Mouse (Mus musculus) right cerebral cortex, postnatal 4 days (tissue): ENCODE results near the gene Rnf13.
"Not testable (repeated sequence)": the region's sequence is repeated elsewhere in the genome, so short reads cannot be mapped to it uniquely, and the experiment has no call there.

Experiments
- DNase-seq: peaks from one replicate; pipeline ENCODE4 v3.0.0-alpha.2; 2022

The Rnf13 gene

DNA sequence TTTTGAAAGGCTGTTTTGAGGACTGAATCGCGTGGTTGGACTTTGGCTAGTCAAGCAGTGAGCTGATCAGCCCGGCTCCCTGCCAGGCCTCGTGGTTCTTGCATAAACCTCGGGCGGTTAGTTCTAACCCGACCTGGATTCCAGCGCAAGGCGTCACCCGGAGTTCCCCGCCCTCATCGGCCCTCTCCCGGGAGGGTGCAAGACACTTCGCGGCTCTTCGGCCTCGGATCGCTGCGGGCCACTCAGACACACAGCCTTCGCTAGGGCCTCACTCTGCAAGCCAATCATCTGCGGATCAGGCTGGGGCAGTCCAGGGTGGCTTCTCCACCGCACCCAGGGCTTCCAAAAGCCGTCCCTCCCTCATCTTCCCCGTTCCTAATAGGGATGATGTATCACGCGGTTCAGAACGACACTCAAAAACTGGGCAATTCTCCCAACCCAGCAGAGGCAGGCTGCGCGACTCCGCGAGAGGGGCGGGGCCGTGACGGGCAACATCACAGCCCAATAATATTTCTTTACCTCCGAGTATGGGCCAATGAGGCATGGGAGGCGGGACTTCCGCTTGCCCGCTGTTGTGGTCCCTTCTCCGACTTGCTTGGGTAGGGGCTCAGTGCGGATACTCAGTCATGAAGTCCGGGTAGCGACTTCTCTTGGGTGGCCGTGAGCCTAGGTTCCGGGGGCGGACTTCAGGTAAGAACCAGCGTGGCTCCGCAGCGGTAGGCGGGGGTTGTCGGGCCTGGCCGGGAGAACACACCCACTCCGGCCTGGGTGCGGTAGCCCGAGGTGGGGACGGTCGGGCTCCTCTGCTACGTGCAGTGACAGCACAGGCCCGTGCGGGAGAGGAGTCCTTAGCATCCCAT lies at the start of gene Rnf13:
Gene Rnf13 (plus strand): TSS at position 552 of the 860 bp plus-strand sequence.
- peak; percentile 95 for DNase-seq

DNA sequence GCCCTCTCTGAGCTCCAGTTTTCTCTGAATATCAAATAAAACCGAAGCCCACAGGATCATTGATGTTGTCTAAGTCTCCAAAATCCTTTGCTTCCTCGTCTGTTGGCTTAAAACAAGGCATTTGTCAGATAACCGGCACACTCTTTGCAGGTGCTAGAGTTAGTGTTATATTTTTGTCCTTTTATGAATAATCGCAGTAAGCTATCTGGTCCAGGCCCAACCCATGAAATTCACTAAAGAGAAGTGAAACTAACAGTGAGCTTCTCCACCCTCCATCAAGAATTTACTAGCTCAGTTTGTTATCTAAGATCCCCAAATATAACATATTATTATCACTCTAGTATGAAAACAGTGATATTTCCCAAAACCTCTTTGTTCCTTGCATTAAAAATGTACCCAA lies 44.1 kb upstream of the Rnf13 start:
- DNase-seq: no peak

DNA sequence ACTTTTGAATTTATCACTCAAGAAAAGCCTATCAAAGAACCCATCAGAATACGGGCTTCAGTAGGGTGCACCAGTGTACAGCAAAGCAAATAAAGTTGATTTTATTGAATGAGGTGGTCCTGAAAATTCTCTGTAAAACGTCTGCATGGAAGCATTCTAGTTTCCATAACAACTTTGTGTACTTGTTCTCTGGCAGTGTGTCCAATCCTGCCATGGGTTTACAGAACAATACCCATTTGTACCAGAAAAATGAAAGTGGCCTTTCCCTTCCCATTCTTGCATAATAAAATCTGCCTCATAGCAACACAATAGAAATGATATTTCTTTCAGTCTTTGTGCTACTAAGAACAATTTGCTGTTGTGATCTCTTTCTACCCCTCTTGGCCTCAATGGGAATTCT lies 43.1 kb upstream of the Rnf13 start, which contains the start of gene Ankub1:
Gene Ankub1 (minus strand): TSS at position 81 of the 400 bp plus-strand sequence.
- DNase-seq: no peak

DNA sequence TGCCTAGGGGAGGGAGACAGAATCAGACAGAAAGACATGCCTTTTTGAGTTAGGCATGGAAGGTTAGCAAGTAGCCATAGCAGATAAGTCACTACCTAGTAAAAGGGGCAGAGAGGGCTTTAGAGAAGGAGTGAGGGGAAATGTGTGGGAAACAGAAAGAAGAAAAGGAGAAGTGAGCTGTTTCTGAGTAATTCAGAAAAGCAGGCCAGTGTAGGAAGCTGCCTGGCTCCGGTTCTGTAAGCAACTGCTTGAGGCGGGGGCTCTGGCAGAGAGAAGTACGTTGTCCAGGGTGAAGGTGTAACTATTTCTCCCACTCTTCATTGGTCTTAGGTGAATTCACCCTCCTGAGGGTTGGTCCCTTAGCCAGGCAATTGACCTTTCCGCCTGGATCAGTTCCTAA lies 39.6 kb upstream of the Rnf13 start:
- DNase-seq: no peak

DNA sequence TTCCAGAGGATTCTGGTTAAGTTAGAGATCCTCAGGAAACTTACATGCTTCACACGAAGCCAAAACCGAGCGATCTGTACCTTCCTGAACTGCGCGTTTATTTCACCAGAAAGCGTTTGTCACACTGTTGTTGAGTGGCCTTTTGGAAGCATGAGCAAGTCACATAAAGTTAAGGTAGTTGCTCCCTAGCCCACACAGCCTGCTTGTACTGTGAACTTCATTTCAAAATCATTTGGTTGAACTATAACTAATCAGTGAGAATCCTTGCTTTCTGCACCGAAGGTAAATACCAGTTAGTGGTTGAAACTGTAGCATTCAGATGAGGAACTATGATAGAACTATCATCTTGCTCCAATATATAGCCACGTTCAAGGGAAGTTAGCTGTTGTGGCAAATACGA lies 39.1 kb upstream of the Rnf13 start:
- DNase-seq: no peak

DNA sequence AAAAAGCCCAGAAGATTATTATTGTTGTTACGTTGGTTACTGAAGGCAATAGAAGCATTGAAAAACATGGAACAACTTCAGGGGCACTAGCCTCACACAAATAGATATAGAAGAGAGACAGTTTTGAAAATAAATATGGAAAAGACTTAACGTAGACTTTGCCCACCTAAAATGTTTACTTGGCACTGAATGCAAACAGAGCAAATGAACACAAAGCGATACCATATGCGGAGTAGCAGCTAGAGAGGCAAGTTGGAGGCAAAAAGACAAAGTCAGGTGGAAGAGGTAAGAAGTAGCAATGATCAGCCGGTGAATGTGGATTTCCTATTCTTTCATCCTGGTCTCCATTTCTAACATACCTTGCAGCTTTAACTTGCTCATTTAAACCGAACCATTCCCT lies 21.7 kb upstream of the Rnf13 start:
- DNase-seq: no peak

DNA sequence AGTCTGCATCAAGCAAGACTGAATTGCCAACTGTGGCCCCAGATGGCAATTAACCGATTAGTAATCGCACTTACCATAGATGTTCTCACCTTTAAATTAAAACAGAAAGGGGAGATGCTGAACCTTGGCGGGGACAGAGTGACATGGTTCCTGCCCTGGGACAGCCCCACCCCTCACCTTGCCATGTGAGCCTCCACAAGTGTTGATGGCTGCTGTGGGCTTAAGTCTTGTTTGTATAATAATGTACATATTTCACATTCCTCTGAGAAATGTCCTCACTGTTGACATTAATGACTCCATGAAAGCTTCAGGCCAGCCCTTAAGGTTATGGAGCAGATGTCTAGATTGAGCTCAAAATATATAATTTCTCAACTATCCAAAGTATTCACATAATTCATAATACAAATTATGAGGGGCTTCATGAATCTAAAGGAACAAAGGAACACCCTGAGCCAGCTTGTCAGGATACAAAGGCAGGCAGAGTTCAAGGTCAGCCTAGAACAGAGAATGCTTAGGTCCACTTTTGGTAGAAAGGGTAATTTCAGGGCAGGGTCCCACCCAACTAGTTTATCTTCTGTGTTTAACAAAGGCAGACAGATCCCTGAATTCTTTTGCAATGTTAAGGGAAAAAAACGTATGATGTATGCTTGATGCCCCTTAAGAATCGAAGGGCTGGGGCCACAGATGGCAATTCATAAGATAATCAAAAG lies 3.5 kb upstream of the Rnf13 start:
- no peak for DNase-seq

DNA sequence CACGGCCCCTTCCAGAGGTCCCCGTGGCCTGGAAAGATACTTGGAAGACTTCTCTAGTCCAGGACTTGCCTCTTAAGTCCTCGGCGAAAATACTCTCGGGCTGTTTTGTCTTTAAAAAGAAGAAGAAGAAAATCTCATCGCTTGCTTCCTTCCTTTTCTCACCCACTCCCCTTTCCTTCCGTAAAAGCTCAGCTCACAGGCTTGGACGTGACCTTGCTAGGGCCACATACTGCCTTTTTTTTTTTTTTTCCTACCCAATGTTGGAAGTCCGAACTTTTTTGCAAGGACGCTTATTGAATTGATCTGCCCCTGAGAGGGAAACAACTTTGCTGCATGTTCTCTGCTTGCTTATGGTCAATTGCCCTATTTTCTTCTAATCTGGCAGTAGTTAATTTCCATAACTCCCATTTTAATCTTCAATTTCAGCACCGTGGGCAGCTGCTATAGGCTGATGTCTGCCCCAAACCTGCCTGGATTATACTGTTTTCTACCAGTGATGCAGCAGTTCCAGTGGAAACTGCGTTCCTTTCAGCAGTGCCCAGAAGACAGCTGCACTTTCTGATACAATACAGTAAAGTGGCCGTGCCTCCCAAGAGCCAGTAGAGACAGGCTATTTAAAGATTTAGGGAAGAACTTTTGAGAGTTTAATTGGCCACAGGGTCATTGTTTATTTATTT lies 695 bp downstream of the Rnf13 start:
- no peak for DNase-seq

DNA sequence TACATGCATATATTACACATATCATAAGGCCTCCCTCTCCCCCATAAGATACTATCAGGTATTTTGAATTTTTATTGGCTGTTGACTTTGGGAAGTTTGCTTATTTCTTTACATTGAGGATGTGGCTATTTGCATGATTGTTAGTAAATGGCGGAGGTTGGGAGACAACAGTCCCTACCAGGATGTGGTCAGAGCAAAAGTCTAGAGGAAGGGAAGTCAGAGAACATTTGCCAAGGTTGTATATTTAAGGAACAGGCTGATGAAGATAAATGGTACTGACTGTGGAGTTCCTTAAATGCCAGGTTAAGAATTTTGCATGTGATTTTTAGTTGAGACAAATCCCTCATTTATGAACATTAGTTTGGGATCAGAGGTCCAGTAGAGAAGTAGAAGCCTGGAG lies 4.0 kb downstream of the Rnf13 start:
- no peak for DNase-seq

DNA sequence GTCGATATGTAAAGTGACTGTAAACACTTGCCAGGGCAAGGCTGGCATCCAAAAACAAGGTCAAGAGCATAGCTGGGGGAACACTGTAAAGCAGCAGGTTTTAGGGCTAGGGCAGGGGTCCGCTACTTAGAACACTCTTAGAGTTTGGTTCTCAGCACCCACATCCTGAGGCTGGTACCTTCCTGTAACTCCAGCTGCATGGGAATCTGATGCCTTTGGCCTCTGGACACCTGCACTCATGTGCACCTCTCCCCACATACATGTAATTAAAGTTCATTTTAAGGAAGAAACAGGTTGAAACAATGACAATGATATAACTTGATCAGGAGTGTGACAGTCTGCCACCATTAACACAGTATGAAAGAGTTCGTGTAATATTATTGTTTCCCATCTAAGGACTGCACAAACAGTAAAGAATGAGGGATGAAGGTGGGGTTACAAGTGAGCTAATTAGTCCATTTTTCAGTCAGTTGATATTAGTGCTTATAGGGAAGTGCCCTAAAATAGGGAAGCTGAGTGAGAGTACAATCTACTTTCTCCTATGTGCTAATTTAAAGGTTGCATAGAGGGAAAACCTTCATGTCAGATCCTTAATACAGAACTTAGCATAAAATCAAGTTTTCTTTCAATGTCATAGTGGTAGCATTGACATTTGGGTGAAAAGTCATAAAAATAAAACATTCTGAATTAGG lies 12.9 kb downstream of the Rnf13 start:
- DNase-seq: no peak

DNA sequence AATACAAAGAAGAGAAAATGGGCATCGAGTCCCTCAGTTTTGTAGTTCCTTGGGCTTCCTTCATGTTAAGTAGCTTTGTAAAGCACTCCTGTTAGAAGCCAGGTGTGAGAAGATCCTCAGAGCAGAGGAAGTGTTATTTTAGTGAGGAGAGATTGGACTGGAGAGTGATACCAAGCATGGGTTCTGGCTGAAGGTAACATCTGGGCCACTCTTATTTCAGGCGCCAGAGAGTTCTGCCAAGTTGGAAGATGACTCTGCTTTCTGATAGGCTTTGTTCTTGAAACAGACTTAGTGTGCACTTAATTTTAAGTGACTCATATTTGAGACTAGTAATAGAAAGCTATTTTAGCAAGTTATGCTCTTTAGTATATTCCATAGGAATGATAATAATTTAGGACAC lies 41.1 kb downstream of the Rnf13 start:
- no peak for DNase-seq

DNA sequence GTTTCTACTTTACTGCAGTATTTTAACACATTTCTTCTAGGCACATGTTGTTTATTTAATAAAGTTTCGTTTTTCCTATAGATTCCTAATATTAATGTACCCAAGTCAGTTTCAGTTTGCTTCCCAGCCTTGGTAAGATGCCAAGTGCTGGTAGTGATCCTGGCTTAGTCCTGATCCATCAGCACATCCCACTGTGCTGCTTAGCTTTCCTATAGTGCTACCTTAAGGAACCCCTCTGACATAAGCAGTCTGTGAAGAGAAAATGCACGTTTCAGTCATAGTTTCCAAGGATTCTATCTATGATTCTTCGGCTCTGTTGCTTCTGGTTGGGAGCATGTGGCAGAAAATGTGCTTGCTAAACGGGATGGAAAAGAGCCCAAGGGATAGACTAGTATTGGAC lies 52.6 kb downstream of the Rnf13 start:
- no peak for DNase-seq

DNA sequence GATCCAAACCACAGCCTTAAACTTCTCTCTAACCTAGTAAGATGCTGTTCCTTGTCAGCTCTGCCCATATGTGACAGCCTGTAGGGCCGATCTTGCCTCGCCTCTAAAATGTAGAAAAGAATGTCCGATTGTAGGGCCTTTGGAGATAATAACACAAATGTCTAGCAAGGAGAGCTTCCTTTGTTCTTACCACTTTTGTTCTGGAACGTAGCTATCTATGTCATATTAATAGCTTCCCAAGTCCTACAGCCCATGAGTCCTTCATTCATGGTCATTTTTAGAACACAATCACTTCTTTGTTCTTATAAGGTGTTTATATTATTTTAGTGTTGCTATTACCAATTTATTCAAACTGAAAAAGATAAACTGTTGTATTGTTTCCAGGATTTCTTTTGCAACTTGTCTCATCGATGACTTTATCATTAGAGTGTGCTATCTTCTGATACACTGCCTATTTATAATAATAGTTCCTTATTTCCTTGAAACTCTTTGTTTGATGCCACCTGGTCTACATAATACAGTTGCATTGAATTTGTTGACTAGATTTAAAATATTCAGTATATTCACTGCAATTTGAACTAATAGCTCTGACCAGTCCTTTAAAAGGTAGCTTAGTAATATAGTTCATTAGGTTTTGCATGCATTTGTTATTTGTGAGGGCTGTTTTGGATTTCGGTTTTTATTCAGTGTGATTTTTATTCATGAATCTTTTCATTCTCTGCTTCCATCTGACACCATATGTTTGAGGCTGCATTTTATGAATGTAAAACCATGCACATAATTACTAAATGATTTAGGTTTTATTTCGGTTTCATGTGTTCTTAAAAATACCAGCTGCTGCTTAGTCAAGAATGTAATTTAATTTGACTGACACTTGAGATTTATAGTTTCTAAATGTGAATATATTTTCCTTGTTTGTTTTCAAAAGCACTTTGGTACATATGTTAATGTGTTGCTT lies 53.4 kb downstream of the Rnf13 start:
- DNase-seq: no peak

DNA sequence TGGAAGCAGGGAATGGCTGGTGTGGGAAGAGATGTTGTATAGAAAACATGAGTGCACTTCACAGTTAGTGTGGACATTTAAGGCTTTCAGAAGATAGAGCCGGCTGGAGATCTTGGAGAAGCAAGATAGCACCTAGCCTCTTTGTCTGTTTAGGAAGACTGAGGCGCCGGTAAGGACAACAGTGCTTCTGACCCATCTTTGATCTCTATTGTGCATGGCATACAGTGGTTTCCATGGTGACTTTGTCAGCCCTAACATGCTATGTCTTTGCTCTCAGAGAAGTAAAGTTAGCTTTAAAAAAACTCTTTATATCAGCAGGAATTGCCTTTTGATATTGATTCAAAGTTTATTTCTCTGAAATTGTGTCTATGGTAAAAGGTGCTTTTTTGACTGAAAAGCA lies 55.2 kb downstream of the Rnf13 start:
- DNase-seq: no peak

DNA sequence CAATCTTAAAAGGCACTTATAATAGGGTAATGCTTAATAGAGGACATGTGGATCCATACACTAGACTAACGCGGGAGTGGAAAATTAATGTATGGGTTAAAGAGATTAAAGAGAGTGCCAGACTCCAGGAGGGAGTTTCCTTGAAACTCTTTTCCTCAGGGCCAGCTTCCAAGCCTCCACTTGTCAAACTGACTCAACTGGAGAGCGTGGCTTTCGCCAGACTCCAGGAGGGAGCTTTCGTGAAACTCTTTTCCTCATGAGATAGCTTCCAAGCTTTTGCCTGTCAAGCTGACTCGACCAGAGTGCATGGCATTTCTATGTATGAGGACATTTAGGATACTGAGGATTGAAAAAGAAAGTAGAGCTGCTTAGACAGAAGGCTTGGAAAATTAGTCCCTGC lies 59.2 kb downstream of the Rnf13 start:
- DNase-seq: not testable (repeated sequence)

DNA sequence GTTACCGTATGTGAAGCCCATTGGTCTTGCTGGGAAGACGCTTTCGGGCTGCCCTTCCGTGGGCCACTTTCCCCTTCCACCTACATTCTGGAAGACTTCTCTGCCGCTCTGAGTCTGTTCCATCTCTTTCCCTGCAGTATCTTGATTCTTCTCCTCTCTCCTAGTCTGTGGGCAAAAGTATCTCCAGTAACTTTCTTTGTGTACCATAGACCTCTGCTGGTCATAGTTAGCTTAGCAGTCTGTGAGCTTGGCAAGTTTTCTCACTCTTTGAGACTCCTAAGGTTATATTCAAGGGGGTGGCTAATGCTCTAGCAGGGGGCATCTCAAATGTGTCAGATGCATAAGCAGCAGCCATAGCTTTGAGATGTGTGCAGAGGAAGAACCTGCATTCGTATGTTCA lies 79.6 kb downstream of the Rnf13 start:
- no peak for DNase-seq

DNA sequence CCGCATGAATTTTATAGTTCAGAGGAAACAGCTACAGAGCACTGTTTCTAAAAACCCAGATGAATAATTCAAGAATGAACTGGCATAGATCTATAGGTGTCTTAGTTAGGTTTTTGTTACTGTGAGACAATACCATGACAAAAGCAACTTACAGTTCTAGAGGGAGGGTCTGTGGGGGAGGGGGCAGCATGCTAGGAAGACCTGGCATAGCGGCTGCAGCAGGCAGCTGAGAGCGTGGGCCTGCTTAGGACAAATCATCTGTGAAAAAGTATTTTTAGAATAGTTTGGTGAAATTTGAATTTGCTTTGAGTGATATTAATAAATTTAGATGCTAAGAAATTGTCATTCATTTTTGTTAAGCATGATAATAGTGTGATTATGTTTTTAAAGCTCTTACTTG lies 90.0 kb downstream of the Rnf13 start:
- no peak for DNase-seq

DNA sequence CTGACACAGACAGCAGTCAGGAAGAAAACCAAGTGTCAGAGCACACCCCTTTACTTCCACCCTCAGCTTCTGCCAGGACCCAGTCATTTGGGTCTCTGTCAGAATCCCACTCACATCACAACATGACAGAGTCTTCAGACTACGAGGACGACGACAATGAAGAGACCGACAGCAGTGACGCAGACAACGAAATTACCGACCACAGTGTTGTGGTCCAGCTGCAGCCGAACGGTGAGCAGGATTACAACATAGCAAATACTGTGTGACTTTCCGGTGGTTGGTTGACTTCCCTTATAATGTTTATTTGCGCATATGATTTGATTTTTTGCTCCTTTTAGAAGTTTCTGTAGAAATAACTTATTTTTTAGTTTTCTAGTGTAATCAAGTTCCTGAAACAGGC lies 97.7 kb downstream of the Rnf13 start:
- no peak for DNase-seq

DNA sequence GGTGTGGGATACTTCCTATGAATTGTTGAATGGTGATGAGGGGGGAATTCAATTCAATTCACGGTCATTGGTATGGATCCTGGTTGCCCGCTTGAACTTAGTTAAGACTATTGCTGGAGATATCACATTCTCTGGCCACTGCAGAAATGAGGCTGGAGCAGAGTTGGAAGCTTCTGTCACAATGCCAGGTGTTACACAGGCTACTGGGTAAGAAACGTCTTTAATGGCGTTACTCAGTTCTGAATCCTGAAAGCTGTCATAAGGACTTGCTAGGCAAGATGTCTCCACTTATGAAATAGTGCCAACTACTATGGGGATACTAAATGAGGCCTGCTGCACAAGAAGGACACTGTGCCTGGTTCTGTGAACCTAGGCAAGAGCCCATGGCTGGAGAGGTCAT lies 101.0 kb downstream of the Rnf13 start:
- DNase-seq: no peak

DNA sequence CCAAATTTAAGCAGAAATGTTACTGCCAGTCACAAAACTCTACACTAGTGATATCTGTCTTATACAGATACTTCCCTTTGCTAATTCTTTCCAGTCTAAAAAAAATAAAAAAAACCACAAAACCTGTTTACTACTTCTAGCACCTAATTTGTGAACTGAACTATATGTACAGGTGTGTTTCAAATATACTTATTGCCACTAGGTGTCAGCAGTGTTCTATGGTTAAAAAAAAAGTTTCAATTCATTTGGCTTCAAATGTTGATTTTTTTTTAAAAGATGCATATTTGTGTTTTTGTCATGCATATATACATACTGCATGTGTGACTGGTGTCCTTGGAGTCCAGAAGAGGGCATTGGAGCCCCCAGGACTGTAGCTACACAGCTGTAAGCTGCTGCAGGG lies 107.9 kb downstream of the Rnf13 start:
- no peak for DNase-seq

DNA sequence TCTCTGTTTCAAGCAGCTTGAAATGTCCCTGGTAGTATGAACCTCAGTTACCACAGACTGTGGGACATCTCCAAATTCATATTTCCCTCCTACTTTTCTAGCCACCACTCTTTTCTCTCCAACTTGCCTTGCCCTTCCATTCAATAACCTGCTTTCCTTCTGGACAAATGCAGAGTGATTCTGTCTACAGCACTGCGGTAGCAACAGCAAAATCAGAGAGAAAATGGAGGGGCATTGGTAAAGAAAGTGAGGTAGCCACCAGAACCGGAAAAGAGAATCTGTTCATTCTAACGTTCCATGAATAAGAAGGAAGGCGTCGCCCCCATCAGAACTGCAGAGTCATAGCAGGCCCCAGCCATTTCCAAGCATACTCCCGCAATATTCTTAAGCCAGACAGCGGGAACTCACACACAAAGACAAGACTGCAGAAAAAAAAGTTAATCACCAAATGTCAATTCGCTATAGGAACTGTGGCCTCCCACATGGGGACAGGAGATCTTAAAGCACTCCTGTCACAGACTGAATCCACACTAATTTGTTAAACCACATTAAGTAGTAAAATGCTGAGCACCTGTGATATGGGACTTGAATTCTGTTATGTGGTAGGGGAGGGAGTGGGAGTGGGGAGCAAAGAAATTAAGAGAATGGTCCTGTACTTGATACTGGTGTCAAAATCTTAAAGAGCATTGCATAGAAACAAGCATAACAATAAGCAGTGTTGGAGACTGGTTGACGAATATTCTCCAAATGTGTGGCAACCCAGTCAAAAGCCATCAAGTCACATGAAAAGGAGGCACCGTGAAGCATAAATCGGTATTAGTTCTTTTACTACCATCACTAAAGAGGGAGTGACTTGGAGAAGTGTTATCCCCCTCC lies 110.2 kb downstream of the Rnf13 start:
- DNase-seq: peak; percentile 36
